Mouse (Mus musculus) heart, adult 2 months (tissue): ENCODE results near the gene Clint1. TPM values are rescaled to one million over a fixed set of nuclear protein-coding genes. Genes with fewer than 3 reads are reported as not detected.

Source experiments
- DNase-seq, 2 experiments: peaks; one replicate each; pipeline ENCODE4 v3.0.0; 2021
- H3K27ac ChIP-seq: fragments of 200-600 bp; 2 replicates; pipeline ENCODE4 v1.8.1; 2022
- H3K27me3 ChIP-seq: fragments of 200-500 bp; 2 replicates; pipeline ENCODE4 v1.6.1; 2012; ENCODE audit warnings: mild to moderate bottlenecking, low read length, inconsistent platforms, mixed read lengths; ENCODE audit not compliant: control insufficient read depth, insufficient read depth
- H3K36me3 ChIP-seq: fragments of 200-500 bp; 2 replicates; pipeline ENCODE4 v1.6.1; 2012; ENCODE audit warnings: low read length, inconsistent platforms; ENCODE audit not compliant: control insufficient read depth, insufficient read depth
- H3K4me1 ChIP-seq: fragments of 200-500 bp; 2 replicates; pipeline ENCODE4 v1.6.1; 2011; ENCODE audit warnings: low read length; ENCODE audit not compliant: control insufficient read depth, insufficient read depth
- H3K4me3 ChIP-seq: fragments of 200-600 bp; 2 replicates; pipeline ENCODE4 v1.8.1; 2022
- H3K79me2 ChIP-seq: fragments of 200-500 bp; replicated peaks from 2 replicates; pipeline ENCODE4 v1.6.1; 2012; ENCODE audit warnings: mild to moderate bottlenecking, inconsistent platforms, low read length, moderate library complexity, mixed read lengths; ENCODE audit not compliant: control insufficient read depth, insufficient read depth
- H3K9ac ChIP-seq: fragments of 200-500 bp; 2 replicates; pipeline ENCODE4 v1.6.1; 2012; ENCODE audit warnings: low read depth, mild to moderate bottlenecking, control low read depth, inconsistent platforms, low read length, mixed read lengths
- CTCF ChIP-seq: fragments of 200-600 bp; IDR thresholded peaks from 2 replicates; pipeline ENCODE4 v1.8.1; 2022; ENCODE audit warnings: antibody characterized with exemption, mild to moderate bottlenecking, moderate library complexity
- EP300 ChIP-seq: fragments of 200-500 bp; IDR thresholded peaks from 2 replicates; pipeline ENCODE4 v1.6.1; 2011; ENCODE audit warnings: low read depth, low read length, control low read depth; ENCODE audit not compliant: insufficient read depth
- POLR2A ChIP-seq: fragments of 200-500 bp; IDR thresholded peaks from 2 replicates; pipeline ENCODE4 v1.6.1; 2011; ENCODE audit warnings: mild to moderate bottlenecking, low read depth, low read length, control low read depth; ENCODE audit not compliant: insufficient read depth
- WGBS: fragments of 180-500 bp; shearing (Covaris S2); methylation state at CpG from one replicate; pipeline ENCODE4 v1.1.7; 2018; 5-methylcytosine and 5-hydroxymethylcytosine counted together
- intact Hi-C: fragments of 180-260 bp; cut with DNase I; formaldehyde crosslinking; loops from one replicate; pipeline ENCODE4 v1.15.1; 2025
- polyA plus RNA-seq: library from polyadenylated mRNA; depleted of rRNA; stranded (reverse); fragments of >200 nt; gene quantifications from 2 replicates; pipeline ENCODE4 v1.2.3, GENCODE M21; 2012
- total RNA-seq, 2 experiments: library from RNA; stranded (reverse); gene quantifications; 2 replicates each; pipeline ENCODE4 v1.2.3; 2021

The Clint1 gene
- total and polyA plus RNA-seq, 3 experiments: 29.5 to 45.7 (median 42.0) TPM

DNA sequence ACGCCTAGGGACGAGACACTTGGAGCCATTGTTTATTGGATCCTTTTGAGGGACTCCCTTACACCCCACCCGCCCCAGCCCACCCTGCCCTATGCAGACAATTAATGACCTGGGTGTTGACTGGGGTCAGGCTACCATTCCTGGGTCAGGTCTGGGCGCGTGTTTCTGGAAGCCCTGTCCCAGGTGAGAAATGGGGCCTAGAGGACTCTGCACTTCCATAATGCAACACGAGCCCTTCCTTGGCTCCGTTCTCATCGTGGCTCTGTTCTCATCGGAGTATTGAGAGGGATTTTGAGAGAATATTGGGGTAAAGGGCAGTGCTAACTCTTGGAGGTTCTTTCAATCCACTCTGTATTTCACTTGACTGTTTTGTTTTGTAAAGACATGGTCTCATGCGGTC lies 64.3 kb downstream of the Clint1 start:
- Histone ChIP-seq H3K36me3 (no peaks in the 10 kb centered on the region), H3K4me1 (no peaks in the 10 kb centered on the region), H3K4me3 (no peak overlapping the region), H3K27ac (no peak overlapping the region), H3K79me2 (no peaks in the 10 kb centered on the region), H3K27me3 (no peaks in the 10 kb centered on the region), H3K9ac (no peak overlapping the region)
- no peak for DNase-seq
- WGBS: 85% methylated on average over 10 of the region's 10 CpGs
- intact Hi-C loops: no loop called here
- TF ChIP-seq POLR2A (no peak), EP300 (no peak), CTCF (no peak)

DNA sequence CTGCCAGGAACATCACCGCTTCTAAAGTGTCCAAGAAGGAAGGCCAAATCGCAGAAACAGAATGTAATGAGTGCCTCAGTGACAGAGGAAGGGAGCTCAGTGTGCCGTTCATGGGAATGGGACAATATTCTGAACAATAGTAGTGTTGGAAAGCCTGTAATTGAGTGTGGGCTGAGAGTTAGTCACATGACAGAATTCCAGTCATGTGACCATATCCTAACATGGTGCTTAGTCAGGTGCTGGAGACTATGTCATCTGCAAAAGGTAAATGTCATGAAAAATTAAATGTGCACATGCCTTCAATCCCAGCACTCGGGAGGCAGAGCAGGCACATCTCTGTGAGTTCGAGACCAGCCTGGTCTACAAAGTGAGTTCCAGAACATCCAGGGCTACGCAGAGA lies 66.2 kb downstream of the Clint1 start:
- intact Hi-C loops: no loop called here
- WGBS: 92% methylated on average over 6 of the region's 6 CpGs

DNA sequence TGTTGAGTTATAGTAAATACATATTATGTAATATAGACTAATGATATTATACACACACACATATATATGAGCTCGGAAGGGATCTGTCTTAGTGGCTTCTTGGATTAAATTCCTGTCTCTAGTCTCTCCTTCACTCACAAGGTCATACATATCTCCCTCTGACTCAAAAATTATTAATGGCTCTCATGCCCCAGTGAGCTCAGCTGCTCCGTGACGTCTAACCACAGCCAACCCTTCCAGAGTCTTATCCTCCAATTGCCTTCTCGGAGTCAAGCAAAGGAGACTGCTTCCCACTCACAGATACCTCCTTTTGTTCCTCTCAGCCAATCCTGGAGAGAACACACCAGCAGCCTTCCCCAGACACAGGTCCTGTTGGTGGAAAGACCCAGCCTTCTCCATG lies 67.0 kb downstream of the Clint1 start:
- 59% methylated on average over 4 of the region's 4 CpGs for WGBS
- Histone ChIP-seq H3K79me2 (no peaks in the 10 kb centered on the region), H3K4me3 (no peak overlapping the region), H3K9ac (no peak overlapping the region), H3K27ac (no peak overlapping the region), H3K27me3 (no peaks in the 10 kb centered on the region), H3K36me3 (no peaks in the 10 kb centered on the region), H3K4me1 (no peaks in the 10 kb centered on the region)
- intact Hi-C loops: no loop called here
- TF ChIP-seq EP300 (no peak), CTCF (no peak), POLR2A (no peak)
- no peak for DNase-seq

More for the DNA sequence above, 66.2 kb downstream of the Clint1 start:
- no peaks in the 10 kb centered on the region for H3K79me2 ChIP-seq
- DNase-seq: no peak
- TF ChIP-seq EP300: no peak
- no peak for TF ChIP-seq CTCF
- no peak for TF ChIP-seq POLR2A
- no peak overlapping the region for H3K27ac ChIP-seq
- H3K4me1 ChIP-seq: no peaks in the 10 kb centered on the region
- H3K9ac ChIP-seq: no peak overlapping the region
- H3K4me3 ChIP-seq: no peak overlapping the region
- no peaks in the 10 kb centered on the region for H3K27me3 ChIP-seq
- no peaks in the 10 kb centered on the region for H3K36me3 ChIP-seq

DNA sequence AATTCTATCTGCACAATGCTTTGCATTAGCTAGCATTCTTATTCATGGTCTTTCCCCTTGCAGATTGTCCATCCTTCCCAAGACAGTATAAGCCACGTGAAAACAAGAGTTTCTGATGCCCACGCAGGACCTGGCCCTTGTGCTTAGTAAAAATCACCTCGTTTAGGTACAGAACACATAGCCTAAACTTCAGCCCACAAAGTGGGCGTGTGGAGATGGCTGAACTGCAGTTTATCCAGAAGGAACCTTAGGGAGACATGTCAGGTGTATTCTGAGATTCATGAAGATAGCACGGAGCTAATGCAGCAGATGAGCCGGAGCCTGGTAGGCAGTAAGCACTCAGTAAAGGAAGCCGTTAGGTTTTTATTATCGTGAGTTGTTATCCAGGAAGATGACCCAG lies 69.2 kb downstream of the Clint1 start:
- no peak for DNase-seq
- Histone ChIP-seq H3K4me3 (no peak overlapping the region), H3K79me2 (no peaks in the 10 kb centered on the region), H3K27ac (no peak overlapping the region), H3K9ac (no peak overlapping the region), H3K36me3 (no peaks in the 10 kb centered on the region), H3K27me3 (no peaks in the 10 kb centered on the region), H3K4me1 (no peaks in the 10 kb centered on the region)
- no peak for TF ChIP-seq EP300
- no peak for TF ChIP-seq CTCF
- TF ChIP-seq POLR2A: no peak
- 66% methylated on average over 8 of the region's 8 CpGs for WGBS
- intact Hi-C loops: no loop called here

DNA sequence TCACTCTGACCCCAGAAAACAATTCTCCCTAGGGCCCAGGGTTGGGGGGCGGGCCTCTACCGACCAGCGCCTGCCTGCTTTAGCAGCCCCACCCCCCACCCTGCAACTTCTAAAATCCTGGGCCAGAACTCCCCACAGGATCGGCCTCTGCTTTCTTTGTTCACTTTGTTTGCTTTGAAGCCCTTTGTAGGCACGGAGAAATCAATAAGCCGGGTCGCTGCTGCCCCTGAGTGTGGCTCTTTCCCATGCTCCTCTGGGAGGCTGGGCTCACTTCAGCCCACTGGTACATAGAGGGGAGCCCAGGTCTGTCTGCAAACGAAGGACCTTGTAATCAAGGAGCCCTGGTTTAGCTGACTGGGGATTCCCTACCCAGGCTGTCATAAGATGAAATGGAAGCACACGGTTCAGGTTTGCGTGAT lies 69.6 kb downstream of the Clint1 start:
- Histone ChIP-seq H3K79me2 (no peaks in the 10 kb centered on the region), H3K27me3 (no peaks in the 10 kb centered on the region), H3K4me1 (0 out of 2 replicates have a peak, but pooled peaks cover 1% of the 10 kb centered on the region), H3K4me3 (no peak overlapping the region), H3K36me3 (no peaks in the 10 kb centered on the region), H3K9ac (no peak overlapping the region), H3K27ac (no peak overlapping the region)
- WGBS: 30% methylated on average over 10 of the region's 10 CpGs
- no peak for TF ChIP-seq CTCF
- TF ChIP-seq POLR2A: no peak
- no peak for DNase-seq
- intact Hi-C loops: no loop called here

DNA sequence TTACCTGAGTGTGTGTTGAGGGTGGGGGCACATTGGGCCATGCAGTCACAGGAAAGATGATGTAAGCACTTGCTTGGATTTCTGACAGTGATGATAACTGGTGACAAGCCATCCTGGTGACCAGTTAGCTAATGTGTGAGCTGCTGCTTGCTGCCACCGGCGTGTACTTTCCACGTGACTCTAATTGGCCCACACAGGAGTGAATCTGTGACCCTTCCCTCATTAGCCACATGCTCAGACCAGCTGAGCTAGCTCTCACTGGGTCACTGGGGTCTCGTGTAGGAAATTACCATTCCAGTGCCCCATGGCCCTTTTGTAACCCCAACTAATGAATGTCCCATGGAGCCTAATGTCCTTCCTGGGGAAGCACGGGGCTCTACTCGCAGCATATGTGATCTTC lies 73.6 kb downstream of the Clint1 start:
- intact Hi-C loops: no loop called here
- TF ChIP-seq CTCF (no peak), EP300 (no peak), POLR2A (no peak)
- H3K4me1 ChIP-seq: 0 out of 2 replicates have a peak, but pooled peaks cover 1% of the 10 kb centered on the region
- H3K79me2 ChIP-seq: no peaks in the 10 kb centered on the region
- no peak overlapping the region for H3K27ac ChIP-seq
- H3K4me3 ChIP-seq: no peak overlapping the region
- DNase-seq: no peak
- no peak overlapping the region for H3K9ac ChIP-seq
- H3K36me3 ChIP-seq: no peaks in the 10 kb centered on the region
- 79% methylated on average over 6 of the region's 6 CpGs for WGBS
- no peaks in the 10 kb centered on the region for H3K27me3 ChIP-seq
